Mouse (Mus musculus) liver, embryonic 14.5 days (tissue): ENCODE data around the gene Fgr. TPM values are rescaled to one million over a fixed set of nuclear protein-coding genes. Genes with fewer than 3 reads are reported as not detected.

Source experiments
- ATAC-seq: fragments of 200-750 bp; cut with Nextera tagmentation; 2 replicates; pipeline ENCODE4 v1.8.0; 2017; ENCODE audit warnings: moderate number of reproducible peaks, mild to moderate bottlenecking, moderate library complexity; ENCODE audit not compliant: insufficient read depth
- DNase-seq, 3 experiments: peaks; one replicate each; pipeline ENCODE4 v3.0.0-alpha.2; 2012 to 2013; ENCODE audit warnings: low read depth in 3 of 3, low spot score in 3 of 3
- H3K27ac ChIP-seq: fragments of 300-500 bp; sonication (generic); 2 replicates; pipeline ENCODE4 v1.5.1; 2014; ENCODE audit warnings: moderate library complexity, mild to moderate bottlenecking, control low read depth, inconsistent platforms
- H3K27me3 ChIP-seq: fragments of 300-500 bp; sonication (generic); 2 replicates; pipeline ENCODE4 v1.6.1; 2014; ENCODE audit warnings: mild to moderate bottlenecking, low read length, moderate library complexity; ENCODE audit not compliant: control insufficient read depth, insufficient read depth
- H3K36me3 ChIP-seq: fragments of 300-500 bp; sonication (generic); replicated peaks from 2 replicates; pipeline ENCODE4 v1.6.1; 2014; ENCODE audit warnings: low read depth; ENCODE audit not compliant: control insufficient read depth, insufficient read depth
- H3K4me1 ChIP-seq, 2 experiments: fragments of 200-500 bp in 1 of 2; fragments of 300-500 bp in 1 of 2; sonication (generic) in 1 of 2; replicated peaks; 2 replicates each; pipeline ENCODE4 v1.6.1; 2012 to 2014; ENCODE audit warnings: antibody characterized with exemption in 1 of 2, inconsistent platforms in 1 of 2, low read length in 1 of 2; ENCODE audit not compliant: control insufficient read depth in 2 of 2, insufficient read depth in 2 of 2
- H3K4me2 ChIP-seq: fragments of 300-500 bp; sonication (generic); 2 replicates; pipeline ENCODE4 v1.6.1; 2014; ENCODE audit warnings: low read depth, mild to moderate bottlenecking, control low read depth, moderate library complexity
- H3K4me3 ChIP-seq, 2 experiments: fragments of 200-500 bp in 1 of 2; fragments of 300-500 bp in 1 of 2; sonication (generic) in 1 of 2; 2 replicates each; pipeline ENCODE4 v1.5.1; 2012 to 2014; ENCODE audit warnings: low read depth in 2 of 2, low read length in 2 of 2, mild to moderate bottlenecking in 2 of 2, control low read depth in 1 of 2, inconsistent platforms in 1 of 2, moderate library complexity in 1 of 2; ENCODE audit not compliant: insufficient read depth in 1 of 2
- H3K9ac ChIP-seq: fragments of 300-500 bp; sonication (generic); replicated peaks from 2 replicates; pipeline ENCODE4 v1.6.1; 2014; ENCODE audit warnings: mild to moderate bottlenecking, control low read depth, moderate library complexity
- H3K9me3 ChIP-seq: fragments of 300-500 bp; sonication (generic); 2 replicates; pipeline ENCODE4 v1.6.1; 2016; ENCODE audit warnings: low read length, mixed read lengths; ENCODE audit not compliant: control insufficient read depth
- CTCF ChIP-seq: IDR thresholded peaks from 2 replicates; pipeline ENCODE4 v1.5.1; 2016; ENCODE audit warnings: antibody characterized with exemption, low read depth, control low read depth
- EP300 ChIP-seq: IDR thresholded peaks from 2 replicates; pipeline ENCODE4 v1.6.1; 2016; ENCODE audit warnings: antibody characterized with exemption, low read depth
- WGBS: fragments of 180-500 bp; shearing (Covaris S2); extraction: QIAGEN DNeasy Blood & Tissue Kit; methylation state at CpG from one replicate; pipeline ENCODE4 v1.1.7; 2014; ENCODE audit not compliant: insufficient replicate concordance; 5-methylcytosine and 5-hydroxymethylcytosine counted together
- polyA plus RNA-seq, 2 experiments: library from polyadenylated mRNA; depleted of rRNA in 1 of 2; stranded (reverse) in 1 of 2; unstranded in 1 of 2; fragments of >200 nt; fragmentation: Nextera tagmentation in 1 of 2; extraction: Ambion mirVana in 1 of 2; gene quantifications; 2 replicates each; pipeline versions ENCODE4 v1.2.1 to v1.2.3; 2012 to 2014

The Fgr gene
- polyA plus RNA-seq, 2 experiments = 0.75 to 0.79 TPM

GRCm38 (mm10) chr4:133046691-133047352 is 72.9 kb downstream of the Fgr start:
- Histone ChIP-seq H3K9me3 (no peaks in the 10 kb centered on the region), H3K4me1 (peaks cover 7 to 37% of the 10 kb centered on the region in 2 experiments), H3K27me3 (no peaks in the 10 kb centered on the region; the same call in 1 of the 2 replicates), H3K9ac (no peak overlapping the region), H3K4me2 (no peak overlapping the region), H3K27ac (no peak overlapping the region), H3K4me3 (no peak overlapping the region), H3K36me3 (no peaks in the 10 kb centered on the region)
- TF ChIP-seq CTCF (no peak), EP300 (no peak)
- no peak for ATAC-seq
- WGBS = 56% methylated on average over 12 of the region's 12 CpGs
- no peak for DNase-seq

- Histone ChIP-seq H3K4me2 (no peak overlapping the region), H3K4me1 (peaks cover 7 to 30% of the 10 kb centered on the region in 2 experiments), H3K27ac (no peak overlapping the region)
Measured at GRCm38 (mm10) chr4:133047353-133048105, 73.6 kb downstream of the Fgr start.

GRCm38 (mm10) chr4:133049071-133049920 is 75.4 kb downstream of the Fgr start:
- Histone ChIP-seq H3K4me3 (no peak overlapping the region), H3K9me3 (no peaks in the 10 kb centered on the region), H3K4me2 (no peak overlapping the region), H3K4me1 (peaks cover 0 to 21% of the 10 kb centered on the region in 2 experiments; a peak in 3 of 4 replicates), H3K27me3 (no peaks in the 10 kb centered on the region), H3K9ac (no peak overlapping the region), H3K36me3 (no peaks in the 10 kb centered on the region), H3K27ac (no peak overlapping the region)
- no peak for ATAC-seq
- 64% methylated on average over 19 of the region's 19 CpGs for WGBS
- TF ChIP-seq EP300 (no peak), CTCF (no peak)
- DNase-seq = no peak

More at GRCm38 (mm10) chr4:133047353-133048105, 73.6 kb downstream of the Fgr start:
- ATAC-seq (no peak), DNase-seq (no peak)
- no peak overlapping the region for H3K9ac ChIP-seq
- no peaks in the 10 kb centered on the region for H3K9me3 ChIP-seq
- WGBS = 60% methylated on average over 16 of the region's 16 CpGs
- TF ChIP-seq CTCF = no peak
- no peak for TF ChIP-seq EP300
- no peaks in the 10 kb centered on the region for H3K36me3 ChIP-seq
- H3K4me3 ChIP-seq = no peak overlapping the region
- no peaks in the 10 kb centered on the region for H3K27me3 ChIP-seq

- Histone ChIP-seq H3K4me1 (peaks cover 0 to 13% of the 10 kb centered on the region in 2 experiments; a peak in 3 of 4 replicates), H3K27ac (no peak overlapping the region)
Measured at GRCm38 (mm10) chr4:133050196-133050836, 76.4 kb downstream of the Fgr start.

More at GRCm38 (mm10) chr4:133050196-133050836, 76.4 kb downstream of the Fgr start:
- Histone ChIP-seq H3K27me3 (no peaks in the 10 kb centered on the region), H3K4me3 (no peak overlapping the region), H3K36me3 (no peaks in the 10 kb centered on the region), H3K4me2 (no peak overlapping the region), H3K9me3 (no peaks in the 10 kb centered on the region), H3K9ac (no peak overlapping the region)
- WGBS = 59% methylated on average over 9 of the region's 9 CpGs
- TF ChIP-seq EP300 (no peak), CTCF (no peak)
- DNase-seq = no peak
- ATAC-seq = no peak
